Mouse (Mus musculus) hindbrain, embryonic 15.5 days (tissue): ENCODE data around the gene Gm28490. TPM values are rescaled to one million over a fixed set of nuclear protein-coding genes. Genes with fewer than 3 reads are reported as not detected.
"Not testable (repeated sequence)": the region's sequence is repeated elsewhere in the genome, so short reads cannot be mapped to it uniquely, and the experiment has no call there.

Source experiments
- ATAC-seq: fragments of 200-750 bp; cut with Nextera tagmentation; 2 replicates; pipeline ENCODE4 v1.8.0; 2017; ENCODE audit warnings: low read depth, moderate number of reproducible peaks, moderate TSS enrichment; ENCODE audit not compliant: low FRiP score
- H3K27ac ChIP-seq: fragments of 300-500 bp; sonication (generic); replicated peaks from 2 replicates; pipeline ENCODE4 v1.5.1; 2015; ENCODE audit warnings: mild to moderate bottlenecking, inconsistent platforms
- H3K27me3 ChIP-seq: fragments of 300-500 bp; sonication (generic); 2 replicates; pipeline ENCODE4 v1.6.1; 2015; ENCODE audit warnings: control low read depth, inconsistent platforms
- H3K36me3 ChIP-seq: fragments of 300-500 bp; sonication (generic); 2 replicates; pipeline ENCODE4 v1.6.1; 2015; ENCODE audit warnings: control low read depth, inconsistent platforms
- H3K4me1 ChIP-seq: fragments of 300-500 bp; sonication (generic); replicated peaks from 2 replicates; pipeline ENCODE4 v1.6.1; 2015; ENCODE audit warnings: control low read depth, inconsistent platforms
- H3K4me2 ChIP-seq: fragments of 300-500 bp; sonication (generic); 2 replicates; pipeline ENCODE4 v1.6.1; 2015; ENCODE audit warnings: moderate library complexity, mild to moderate bottlenecking, inconsistent platforms
- H3K4me3 ChIP-seq: fragments of 300-500 bp; sonication (generic); 2 replicates; pipeline ENCODE4 v1.5.1; 2015; ENCODE audit warnings: mild to moderate bottlenecking, inconsistent platforms
- H3K9ac ChIP-seq: fragments of 300-500 bp; sonication (generic); 2 replicates; pipeline ENCODE4 v1.6.1; 2015; ENCODE audit warnings: inconsistent platforms
- H3K9me3 ChIP-seq: fragments of 300-500 bp; sonication (generic); 2 replicates; pipeline ENCODE4 v1.6.1; 2016; ENCODE audit warnings: control low read depth, inconsistent platforms
- WGBS: fragments of 180-500 bp; shearing (Covaris S2); methylation state at CpG from one replicate; pipeline ENCODE4 v1.1.7; 2015; 5-methylcytosine and 5-hydroxymethylcytosine counted together
- polyA plus RNA-seq: library from polyadenylated mRNA; unstranded; fragments of >200 nt; fragmentation: Nextera tagmentation; extraction: Ambion mirVana; gene quantifications from 2 replicates; pipeline ENCODE4 v1.2.1, GENCODE M21; 2015

Gene Gm28490
- not detected in 2 replicates for polyA plus RNA-seq

DNA sequence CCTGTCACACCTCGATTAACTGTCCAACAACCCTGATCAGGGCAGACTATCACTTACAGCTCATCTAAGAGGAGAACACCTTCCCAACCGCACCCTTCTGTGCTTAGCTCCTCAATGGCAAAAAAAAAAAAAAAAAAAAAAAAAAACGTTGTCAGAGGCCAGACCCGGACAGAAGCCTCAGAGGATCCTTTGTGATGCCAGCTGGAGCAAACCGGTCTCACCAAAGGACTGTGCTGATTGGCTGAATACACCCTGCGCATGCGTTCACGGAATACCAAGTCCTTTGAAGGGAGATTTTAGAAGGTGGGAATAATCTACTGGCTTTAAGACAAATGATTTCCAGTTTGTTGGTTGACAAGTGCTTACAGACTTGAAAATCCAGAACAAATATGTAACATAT is at the start of gene Gm28490:
Gene Gm28490, minus strand, starts transcription at position 101 of the 400 bp plus-strand sequence.
- H3K4me3 ChIP-seq, H3K27ac ChIP-seq, ATAC-seq, H3K9ac ChIP-seq, H3K27me3 ChIP-seq, H3K4me2 ChIP-seq, H3K4me1 ChIP-seq, H3K9me3 ChIP-seq, H3K36me3 ChIP-seq: not testable (repeated sequence)
- no CpG with 5 or more reads among the region's 8 CpGs for WGBS
